Mouse (Mus musculus) c-Kit-positive CD71-positive TER-119-positive erythroid progenitor cells, embryonic 14.5 days (primary cell): ENCODE measurements around the gene Wnt8b.

Experiments
- DNase-seq: peaks from one replicate; pipeline ENCODE4 v3.0.0-alpha.2; 2013; ENCODE audit warnings: low spot score

Gene Wnt8b

DNA sequence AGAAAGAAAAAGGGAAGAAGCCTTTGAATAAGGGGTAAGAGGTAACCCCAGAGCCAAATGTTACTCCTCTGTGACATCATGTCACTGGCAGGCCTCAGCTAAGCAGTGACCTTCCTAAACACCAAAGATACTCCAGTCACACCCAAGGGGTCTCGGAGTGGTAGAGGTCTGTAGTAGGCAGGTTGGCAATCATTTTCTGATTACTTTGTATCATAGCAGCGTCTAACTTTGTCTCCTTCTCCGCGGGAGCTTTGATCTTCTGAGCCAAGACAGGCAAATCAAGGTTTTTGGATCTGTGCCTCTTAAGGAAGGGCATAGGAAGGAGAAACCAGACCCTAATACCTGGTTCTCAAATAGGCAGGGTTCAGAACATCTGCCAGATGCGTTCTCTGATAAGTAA, 19.3 kb downstream of the Wnt8b start:
- DNase-seq: no peak

DNA sequence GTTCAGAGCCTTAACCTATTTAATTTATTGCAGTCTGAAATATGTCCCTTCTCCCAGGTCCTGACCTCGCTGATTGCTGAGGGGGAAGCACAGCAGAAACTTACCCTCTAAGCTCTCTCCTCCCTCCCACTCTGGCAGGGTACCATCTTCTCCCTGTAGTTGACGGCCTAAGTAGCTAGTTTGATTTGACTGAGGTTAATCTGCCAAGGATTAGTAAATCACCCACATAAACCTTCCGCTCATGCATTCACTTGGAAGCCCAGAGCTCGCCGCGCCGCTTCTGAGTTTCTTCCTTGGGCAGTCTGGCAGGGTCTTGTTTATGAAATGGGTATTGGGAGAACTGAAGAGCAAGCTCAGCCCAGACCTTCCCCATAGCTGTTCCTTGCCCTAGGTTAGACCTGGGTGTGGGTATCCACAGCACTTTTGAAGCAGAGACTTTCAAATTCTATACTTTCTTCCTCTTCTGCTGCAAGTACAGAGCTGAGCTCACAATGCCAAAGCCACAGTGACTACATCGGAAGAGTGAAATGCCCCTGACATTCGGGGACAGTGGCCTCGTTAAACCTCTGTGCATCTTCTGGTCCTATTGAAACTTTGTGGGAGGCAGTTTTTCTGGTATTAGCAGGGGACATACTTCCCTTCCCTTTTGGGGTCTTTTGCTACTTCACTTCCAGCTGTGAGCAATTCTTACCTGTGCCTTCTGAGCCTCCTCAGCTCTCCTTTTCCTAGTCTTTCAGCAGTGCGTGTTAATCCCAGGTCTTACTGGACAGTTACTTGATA, 20.0 kb downstream of the Wnt8b start:
- no peak for DNase-seq

DNA sequence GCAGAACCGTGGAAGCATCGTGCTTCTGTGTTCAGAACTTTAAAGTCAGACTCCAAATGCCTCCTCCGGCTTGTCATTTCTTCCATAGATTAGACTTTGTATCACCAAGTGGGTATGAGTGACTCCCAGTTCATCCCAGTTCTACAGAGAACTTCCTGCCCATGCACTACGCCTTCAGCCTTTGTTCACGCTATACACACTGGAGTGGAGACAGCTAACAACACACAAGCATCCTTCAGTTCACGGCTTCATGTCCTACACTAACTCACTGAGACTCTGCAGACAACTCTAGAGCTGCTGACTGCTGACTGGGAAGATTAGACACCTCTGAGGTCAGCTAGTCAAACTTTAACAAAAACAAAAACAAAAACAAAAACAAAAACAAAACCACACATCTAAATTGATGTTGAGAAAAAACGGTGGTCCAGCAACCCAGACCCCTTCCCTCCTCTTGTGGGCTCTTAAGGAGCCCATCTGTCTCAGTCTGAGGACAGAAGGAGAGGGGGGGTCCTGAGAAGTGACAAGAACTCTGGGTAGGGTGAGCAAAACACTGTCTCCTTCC, 20.7 kb downstream of the Wnt8b start:
- no peak for DNase-seq

DNA sequence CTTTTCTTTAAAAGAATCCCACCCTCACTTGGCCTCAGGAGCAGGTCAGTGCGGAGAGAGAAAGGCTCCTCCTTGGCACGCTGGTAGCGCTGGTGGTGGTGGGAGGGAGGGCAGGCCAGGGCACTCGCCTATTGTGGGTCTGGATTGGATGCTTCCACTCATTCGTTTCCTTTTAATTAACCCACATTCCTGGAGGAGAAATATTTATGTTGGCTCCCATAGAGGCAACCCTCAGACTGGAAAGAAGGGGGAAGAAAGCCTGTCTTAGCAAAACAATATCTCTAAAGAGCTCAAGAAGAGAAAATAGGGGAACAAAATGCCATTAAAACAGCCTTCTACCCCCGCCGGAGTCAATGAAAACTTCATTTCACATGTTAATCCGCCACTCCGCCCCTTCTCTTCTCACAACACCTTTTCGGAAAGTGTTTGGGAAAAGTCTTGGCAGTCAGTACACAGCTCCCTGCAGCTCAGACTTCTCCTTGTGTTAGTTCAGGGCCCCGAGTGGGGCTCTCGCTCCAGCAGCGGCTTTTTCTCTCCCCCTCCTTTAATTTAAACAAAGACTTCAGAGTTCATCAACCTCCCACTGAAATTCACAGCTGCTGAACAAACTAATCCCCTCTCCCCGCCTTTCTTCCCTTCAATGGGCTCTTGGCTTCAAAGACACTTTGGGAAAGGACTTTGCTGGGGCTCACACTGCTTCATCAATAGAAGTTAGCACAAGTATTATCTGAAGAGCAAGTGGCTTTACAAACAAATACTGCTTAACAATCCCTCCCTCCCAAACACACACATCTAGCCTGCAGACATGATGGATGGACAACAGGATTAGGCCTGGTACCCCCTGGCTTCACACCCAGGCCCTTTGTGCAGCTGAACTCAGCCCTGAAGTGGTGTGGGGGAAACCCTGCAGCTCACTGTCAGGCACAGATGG, 21.5 kb downstream of the Wnt8b start:
- no peak for DNase-seq

DNA sequence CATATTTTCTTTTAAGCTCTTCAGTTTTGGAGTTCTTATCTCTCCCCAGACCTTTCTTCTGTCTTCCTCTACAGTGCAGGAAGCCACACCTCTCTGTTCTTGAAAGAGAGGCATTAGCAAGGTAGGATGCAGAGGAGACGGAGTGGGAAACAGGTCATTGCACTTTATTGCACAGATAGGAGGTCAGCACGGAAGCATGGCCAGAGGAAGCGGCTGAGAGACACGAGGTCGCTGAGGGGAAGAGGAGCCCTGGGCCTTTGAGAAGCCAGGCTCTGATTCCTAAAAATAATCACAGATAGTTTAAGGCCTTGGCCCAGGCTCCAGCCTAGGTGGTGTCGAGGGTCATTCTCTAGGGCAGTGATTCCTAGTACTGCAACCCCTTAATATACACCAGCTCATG, 22.5 kb downstream of the Wnt8b start:
- no peak for DNase-seq

DNA sequence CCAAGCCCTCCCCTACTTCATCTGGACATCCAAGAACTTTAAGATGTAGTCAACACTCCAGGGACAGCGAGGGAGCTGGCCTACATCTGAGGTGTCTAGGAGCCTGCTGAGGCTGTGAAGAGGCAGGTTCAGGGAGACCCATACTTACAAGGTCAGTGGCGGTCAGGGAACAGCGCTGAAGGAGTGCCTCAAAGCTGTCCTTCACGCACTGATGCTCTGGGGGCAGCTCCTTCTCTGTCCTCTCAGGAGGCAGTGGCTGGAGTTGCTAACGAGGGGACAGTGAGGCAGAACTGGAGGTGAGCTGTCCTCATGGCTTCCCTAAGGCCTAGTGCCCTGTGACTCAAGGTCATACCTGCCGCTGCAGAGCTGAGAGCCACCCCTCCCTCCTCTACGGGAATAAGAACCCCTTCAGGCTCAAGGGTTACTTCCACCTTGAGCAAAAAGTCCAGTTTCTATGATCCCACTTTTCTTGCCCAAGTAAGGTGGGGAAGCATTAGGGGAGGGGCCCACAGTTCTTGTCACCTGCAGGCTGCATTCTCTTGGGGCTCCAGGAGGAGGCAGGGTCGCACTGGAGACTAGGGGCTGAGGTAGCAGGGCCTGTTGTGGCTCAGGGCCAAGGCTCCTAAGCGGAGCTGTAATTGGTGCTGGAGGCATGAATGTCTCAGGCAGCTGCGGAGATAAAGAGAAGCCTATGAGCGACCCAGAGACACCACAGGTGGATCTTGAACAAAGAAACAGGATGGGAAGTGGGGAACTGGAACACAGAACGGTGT, 24.9 kb downstream of the Wnt8b start:
- DNase-seq: no peak

DNA sequence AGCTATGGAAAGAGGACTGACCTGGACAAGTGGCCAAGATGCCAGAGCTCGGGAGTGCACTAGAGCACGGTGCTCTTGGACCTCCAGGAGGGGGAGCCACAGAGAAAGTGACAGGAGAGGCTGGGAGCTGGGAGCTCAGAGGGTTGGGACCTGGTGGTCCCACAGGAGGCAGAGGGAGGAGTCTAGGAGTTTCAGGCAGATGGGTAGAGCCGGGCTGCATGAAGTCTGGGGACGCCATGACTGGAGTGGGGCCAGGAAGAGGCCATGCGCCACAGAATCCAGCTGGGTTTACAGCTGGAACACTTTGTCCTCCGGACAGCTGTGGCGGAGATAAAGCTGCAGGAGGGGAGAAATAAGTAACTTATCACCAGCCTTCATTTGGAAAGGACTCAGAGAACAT, 25.9 kb downstream of the Wnt8b start:
- no peak for DNase-seq

DNA sequence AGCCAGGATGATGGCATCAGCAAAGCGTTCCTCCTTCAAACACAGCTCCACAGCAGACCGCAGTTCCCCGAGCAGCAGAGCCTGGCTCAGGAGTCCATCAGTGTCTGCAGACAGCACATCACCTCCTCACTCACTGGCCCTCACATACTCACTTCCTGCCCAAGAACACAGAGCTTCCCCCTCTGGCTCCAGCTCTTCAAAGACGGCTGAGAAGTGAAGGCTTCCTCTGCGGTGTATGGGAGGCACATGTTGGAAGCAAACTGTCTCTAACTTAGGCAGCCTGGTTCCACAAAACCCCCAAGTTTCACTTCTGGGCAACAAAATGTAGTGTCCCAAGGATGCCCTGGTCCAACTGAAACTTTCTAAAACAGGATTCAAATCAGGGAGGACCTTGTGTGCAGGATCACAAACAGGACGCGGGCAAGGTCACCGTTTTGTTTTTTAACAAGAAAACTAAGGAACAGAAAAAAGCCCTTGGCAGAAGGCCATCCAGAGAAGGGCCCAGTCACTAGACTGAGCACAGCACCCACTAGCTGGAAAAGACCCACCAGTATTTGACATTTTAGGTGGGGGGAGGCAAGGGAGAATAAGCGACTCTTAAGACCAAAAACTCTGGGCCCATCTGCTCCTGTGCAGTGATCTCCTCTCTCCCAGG, 32.4 kb downstream of the Wnt8b start:
- no peak for DNase-seq

DNA sequence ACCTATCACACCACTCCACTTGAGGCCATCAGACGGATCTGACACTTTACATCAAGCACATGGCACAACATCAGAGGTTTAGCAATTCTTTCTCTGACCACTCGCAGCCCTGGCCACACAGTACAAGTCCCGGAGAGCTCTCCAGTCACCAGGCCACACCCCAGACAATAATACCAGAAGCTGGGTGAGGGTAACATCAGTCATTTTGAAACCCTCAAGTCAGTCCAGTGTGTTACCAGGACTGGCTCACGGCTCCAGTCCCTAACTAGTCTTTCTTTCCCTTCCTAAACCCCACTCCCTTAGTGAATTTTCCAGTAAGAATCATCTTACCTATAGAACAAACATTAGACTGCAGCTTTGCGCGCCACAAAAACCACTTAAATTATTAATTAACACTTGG, 36.7 kb downstream of the Wnt8b start:
- no peak for DNase-seq

DNA sequence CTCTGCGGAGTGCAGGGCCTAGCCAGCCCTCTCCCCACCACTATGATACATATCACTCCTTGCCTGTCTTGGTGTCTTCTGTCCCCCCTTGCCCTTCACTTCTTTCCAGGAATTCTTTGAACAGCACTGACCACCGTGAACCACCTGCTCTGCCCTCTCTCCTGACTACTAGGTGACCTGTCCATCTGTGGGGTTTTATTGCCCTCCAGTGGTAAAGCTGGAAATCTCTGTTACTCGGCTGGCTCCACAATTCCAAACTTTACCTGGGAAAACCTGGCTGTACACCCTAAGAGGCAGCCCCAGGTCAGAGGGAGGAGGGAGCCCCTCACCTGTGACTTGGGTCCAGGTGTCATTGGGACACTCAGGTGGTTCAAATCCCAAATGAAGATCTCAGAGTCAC, 42.1 kb downstream of the Wnt8b start:
- no peak for DNase-seq

DNA sequence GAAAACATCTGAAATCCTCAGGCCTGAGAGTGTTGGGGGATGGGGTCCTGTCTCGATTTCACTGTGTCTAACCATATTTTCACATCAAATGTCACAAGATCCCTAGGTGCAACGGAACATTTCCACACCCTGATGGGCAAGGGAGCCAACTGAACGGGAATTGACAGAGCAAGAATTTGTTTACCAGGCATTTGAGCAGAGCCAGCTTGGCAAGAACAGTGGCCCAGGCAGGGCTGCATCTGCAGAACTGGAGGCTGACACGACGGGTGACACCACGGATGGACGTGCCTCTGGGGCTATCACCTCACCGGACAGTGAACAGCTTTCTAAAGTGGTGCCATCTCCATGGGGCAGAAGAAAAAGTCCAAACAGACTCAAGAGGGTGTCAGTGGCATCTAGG, 44.1 kb downstream of the Wnt8b start:
- no peak for DNase-seq

DNA sequence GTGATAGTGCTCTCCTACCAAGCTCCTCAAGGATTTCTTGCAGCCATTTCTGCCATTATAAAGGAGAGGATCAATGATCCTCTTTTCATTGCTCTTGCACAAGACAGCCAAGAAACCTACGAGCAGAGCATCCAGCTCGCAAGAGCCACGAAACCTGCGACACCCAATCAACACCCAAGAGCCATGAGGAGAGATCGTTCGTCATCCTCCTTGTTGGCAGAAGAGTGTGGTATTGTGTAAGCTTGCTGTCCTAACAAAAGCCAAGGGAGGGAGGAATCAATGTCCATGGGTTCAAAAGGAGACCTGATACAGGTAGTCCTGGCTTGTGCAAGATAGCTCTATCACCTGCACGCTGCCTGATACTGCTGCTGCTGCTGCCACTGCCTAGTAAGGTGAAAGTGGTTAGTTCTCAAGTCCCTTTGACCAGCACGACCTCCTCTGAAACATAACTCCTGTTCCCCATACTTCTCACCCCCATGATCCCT, 49.5 kb downstream of the Wnt8b start:
- no peak for DNase-seq

DNA sequence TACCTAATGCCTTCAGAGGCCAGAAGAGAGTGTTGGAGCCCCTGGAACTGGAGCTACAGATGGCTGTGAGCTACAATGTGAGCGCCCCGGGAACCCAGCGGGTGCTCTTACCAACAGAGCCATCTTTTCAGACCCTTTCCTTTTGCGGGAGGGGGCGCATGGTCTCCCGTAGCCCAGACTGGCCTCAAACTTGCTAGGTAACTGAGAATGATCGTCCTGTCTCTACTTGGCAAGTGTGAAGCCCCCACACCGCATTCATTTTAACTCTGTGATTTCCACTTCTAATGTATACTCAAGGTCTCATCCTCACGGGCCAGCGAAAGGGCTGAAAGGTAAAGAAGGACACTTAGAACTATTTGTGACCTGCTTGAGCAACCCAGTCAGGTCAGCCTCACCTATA, 51.1 kb downstream of the Wnt8b start:
- DNase-seq: no peak

DNA sequence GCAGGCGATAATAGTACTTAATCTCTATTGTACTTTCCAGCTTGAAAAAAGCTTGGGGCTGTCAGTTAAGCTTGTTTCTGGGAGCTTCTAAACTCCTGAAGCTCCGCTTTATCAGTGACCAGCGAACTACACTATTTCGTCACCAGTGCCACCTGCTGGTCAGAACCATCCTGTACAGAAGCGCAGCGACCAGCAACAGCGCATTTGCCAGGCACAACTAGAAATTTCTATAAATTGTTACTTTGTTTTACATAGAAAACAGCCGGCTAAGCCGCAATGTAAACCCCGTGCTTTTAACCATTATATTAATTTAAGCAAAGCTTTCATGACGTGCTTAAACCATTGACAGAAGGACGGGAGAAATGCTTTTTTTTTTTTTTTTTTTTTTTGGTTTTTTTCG, 51.5 kb downstream of the Wnt8b start:
- DNase-seq: peak; percentile 76

DNA sequence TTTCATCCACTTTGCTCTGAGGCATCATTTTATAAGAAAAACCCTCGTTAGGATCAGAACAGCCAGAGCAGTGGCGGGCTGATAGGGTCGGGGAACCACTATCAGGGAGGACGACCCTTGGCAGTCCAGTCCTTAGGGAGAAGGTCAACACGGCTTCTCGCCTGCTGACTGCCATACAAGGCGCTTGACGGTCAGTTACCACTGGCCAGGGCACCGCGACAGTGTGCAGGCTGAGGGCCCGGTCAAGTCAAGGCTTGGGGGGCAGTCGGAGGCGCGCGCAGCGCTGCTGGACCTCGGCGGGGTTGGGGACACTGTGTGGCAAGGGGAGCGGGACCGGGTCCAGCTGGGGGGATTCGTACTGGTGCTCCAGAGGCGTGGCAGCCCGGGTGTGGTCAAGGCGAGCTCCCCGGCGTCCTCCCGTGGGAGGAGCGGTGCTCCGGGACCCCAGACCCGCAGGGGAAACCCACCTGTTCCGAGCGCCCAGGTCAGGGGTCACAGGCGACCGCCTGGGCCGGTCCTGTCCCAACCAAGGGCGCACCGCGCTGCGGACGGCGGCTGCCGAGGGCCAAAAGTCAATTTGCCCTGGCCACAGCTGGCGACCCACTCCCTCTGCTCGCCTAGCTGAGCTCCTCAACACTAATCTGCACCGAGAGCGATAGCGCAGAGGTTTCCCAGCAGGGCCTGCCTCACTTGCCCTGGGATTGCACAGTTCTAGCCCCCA, 52.2 kb downstream of the Wnt8b start, which contains the start of gene Sec31b:
Gene Sec31b, minus strand, starts transcription at position 544 of the 721 bp plus-strand sequence.
- DNase-seq: no peak

DNA sequence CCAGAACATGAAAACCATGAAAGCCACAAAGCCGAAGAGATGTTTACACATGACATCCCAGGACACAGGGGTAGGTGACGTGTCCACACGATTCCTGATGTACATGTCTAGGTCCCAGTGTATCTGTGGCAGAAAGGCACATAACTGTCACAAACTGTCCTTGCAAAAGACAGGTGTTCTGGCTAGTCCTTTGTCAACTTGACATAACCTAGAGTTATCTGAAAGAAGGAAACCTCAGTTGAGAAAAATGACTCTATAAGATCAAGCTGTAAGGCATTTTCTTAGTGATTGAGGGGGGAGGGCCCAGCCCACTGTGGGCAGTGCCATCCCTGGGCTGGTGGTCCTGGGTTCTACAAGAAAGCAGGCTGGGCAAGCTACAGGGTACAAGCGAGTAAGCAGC, 59.5 kb downstream of the Wnt8b start, which contains the start of gene Gm20538:
Gene Gm20538, minus strand, starts transcription at position 101 of the 400 bp plus-strand sequence.
- no peak for DNase-seq

DNA sequence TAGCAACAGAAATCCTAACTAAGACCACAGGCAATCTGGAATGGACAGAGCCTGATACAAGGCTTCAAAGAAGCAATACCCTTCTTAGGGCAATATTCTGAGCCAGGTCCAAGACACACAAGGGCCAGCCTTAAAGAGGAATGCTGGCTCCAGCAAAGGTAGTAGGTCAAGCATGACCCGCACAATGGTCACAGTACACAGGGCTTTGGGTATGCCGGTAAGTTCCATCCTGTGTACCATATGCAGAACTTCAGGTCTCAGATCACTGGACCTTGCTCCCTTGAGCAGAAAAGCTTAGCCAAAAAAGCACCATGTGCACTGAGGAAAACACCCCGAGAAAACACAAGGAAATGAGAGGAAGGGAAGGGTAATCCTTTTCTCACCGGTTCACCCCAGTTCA, 60.0 kb downstream of the Wnt8b start:
- no peak for DNase-seq

DNA sequence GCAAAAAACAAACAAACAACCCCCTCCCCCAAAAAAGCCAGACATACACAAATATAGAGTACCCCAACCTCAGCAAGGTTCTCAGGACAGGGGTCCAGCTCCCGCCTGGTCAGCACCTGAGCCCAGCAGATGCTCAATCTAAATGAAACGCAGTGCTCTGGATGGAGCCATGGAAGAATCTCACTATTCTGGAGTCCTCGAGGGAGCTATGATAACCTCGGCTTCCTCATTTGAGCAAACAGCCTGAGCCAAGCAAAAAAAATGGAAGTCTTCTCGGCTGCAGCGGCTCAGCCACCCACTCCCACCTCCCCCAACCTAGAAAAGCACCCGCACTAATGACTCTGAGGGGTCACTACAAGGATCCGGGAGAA, 61.2 kb downstream of the Wnt8b start:
- no peak for DNase-seq

DNA sequence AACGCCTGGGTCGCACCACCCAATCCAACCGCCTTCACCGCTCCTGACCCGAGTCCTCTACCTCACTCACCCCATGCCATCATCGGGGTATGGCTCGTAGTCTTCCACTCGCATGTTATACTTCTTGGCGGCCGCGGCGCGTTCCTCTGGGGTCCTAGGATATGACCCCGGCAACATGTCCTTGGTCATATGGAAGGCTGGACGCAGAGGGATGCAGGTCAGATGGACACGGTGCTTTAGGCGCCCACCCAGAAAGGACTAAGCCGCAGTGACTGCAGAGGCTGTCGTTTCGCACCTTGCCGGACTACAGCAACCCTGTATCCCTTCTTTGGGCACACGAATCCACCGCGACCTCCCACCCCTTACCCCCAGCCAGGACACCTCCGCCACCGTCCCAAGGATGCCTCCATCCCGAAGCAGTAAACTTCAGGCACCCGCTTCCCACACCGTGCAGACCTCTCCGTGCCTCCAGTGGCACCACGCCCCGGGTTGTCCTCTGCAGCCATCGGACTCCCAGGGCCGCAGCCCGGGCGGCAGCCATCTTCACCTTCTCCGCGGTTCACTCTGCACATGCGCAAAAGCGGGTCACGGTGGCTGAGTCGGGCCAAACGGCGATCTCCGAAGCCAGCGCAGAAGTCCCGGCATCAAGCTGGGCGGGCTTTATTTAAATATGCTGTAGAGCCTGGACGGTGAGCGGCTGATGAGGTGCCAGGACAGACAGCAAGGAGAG, 61.8 kb downstream of the Wnt8b start, which contains the start of gene Ndufb8:
Gene Ndufb8, minus strand, starts transcription at position 580 of the 730 bp plus-strand sequence.
- DNase-seq: peak; percentile 90
